Mouse (Mus musculus) left cerebral cortex, postnatal 25 days (tissue): ENCODE measurements around the gene Olfr320. TPM values are rescaled to one million over a fixed set of nuclear protein-coding genes. Genes with fewer than 3 reads are reported as not detected.
"Not testable (repeated sequence)": the region's sequence is repeated elsewhere in the genome, so short reads cannot be mapped to it uniquely, and the experiment has no call there.

ENCODE experiments used
- DNase-seq, 2 experiments: peaks; one replicate each; pipeline ENCODE4 v3.0.0; 2022; ENCODE audit warnings: low spot score in 2 of 2, mixed read lengths in 1 of 2
- intact Hi-C: fragments of 180-260 bp; cut with DNase I; formaldehyde crosslinking; loops from one replicate; pipeline ENCODE4 v1.15.1; 2025
- total RNA-seq, 2 experiments: library from RNA; stranded (reverse); gene quantifications; 2 replicates each; pipeline ENCODE4 v1.2.3; 2021

The Olfr320 gene
- total RNA-seq = not detected

DNA sequence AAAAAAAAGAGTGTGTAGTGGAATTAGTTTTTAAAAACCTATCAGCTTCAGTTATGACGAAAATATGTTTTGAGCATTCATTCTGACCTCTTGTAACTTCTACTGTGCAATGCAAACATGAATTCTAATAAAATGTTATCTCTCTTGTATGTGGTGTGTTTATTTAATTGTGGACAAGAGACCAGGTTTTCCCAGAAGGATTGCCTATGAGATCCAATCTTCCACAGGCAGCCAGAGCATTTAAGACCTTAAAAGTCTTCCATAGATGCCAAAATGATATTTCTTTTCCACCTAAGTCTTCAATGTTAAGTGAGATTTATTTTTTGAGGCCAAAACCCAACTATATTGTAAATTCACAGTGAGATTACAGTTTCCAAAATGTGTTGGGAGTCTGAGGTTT lies at the start of gene Olfr320:
Gene Olfr320 (plus strand): TSS at position 301 of the 400 bp plus-strand sequence.
- intact Hi-C loops = no loop called here
- no peak for DNase-seq

DNA sequence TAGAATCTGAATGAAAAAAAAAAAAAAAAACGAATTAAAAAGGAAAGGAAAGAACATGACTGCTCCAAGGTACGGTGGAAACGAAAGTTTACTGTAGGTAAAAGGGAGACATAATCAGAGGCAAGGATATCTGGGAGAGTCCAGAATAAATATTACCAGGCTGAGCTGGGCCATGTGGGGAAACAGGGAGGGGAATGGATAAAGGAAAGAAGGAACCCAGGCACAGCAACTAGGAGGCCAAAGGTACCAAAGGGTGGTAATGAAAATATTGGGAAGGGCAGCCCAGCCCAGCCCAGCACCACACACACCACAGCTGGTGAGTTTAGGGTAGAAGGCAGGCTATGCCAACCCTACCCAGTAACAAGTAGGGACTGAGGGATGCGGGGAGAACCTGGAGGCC lies 46.0 kb upstream of the Olfr320 start:
- intact Hi-C loops = loop anchor here (5.0 kb wide), 1 partner anchor 233 kb away; no protein-coding TSS in a partner anchor
- no peak for DNase-seq

GRCm38 (mm10) chr11:58636376-58636977 lies 44.4 kb upstream of the Olfr320 start:
- intact Hi-C loops = loop anchor here (5.0 kb wide), 1 partner anchor 234 kb away; no protein-coding TSS in a partner anchor
- DNase-seq = peak; percentile 18 to 28

DNA sequence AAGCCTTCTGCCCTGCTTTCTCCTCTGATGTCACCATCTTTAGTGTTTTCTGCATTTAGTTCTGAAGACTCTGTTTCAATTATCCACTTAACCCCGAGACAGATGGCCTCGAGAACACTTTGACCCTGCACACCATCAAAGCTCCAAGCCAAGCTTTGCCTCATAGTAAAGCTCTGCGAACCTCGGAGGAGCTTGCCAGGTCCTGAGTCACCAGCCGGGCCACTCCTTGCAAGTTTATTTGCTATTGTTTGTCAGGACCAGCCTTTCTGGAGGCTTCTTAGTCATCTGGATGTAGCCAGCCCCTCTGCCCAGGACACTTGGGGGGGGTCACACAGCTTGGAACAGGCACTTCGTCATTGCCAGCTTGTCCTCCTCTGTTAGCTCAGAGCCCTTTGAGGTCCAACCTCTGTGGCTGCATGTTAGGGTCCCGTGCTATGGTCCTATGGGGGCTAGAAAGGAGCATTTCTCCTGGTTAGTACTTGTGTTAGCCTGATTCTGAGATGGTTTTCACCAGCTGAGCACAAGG lies 42.7 kb upstream of the Olfr320 start:
- intact Hi-C loops = loop anchor here (5.0 kb wide), 1 partner anchor 236 kb away; no protein-coding TSS in a partner anchor
- no peak for DNase-seq

DNA sequence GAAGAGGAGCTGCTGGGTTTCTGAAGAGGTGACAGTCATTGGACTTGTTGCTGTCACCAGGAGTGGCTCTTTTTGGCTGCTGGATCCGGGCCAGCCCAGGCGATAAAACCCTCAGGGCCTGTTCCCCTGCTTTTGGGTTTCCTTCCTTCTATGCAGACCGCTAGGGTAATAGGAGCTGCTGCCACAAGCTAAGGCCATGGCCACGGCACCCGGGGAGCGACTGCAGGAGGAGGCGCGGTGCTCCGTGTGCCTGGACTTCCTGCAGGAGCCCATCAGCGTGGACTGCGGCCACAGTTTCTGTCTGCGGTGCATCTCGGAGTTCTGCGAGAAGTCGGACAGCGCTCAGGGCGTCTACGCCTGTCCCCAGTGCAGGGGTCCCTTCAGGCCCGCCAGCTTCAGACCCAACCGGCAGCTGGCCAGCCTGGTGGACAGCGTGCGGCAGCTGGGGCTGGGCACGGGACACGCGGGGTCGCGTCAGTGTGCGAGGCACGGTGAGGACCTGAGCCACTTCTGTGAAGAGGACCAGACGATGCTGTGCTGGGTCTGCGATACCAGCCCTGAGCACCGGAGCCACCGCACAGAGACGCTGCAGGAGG lies 40.5 kb upstream of the Olfr320 start, which contains the start of gene Trim58:
Gene Trim58 (plus strand): TSS at position 194 of the 596 bp plus-strand sequence.
- peak; percentile 2 to 4 for DNase-seq

GRCm38 (mm10) chr11:58641057-58641456 lies 39.8 kb upstream of the Olfr320 start:
- no peak for DNase-seq
- intact Hi-C loops = no loop called here

More for the DNA sequence above, 40.5 kb upstream of the Olfr320 start, which contains the start of gene Trim58:
- intact Hi-C loops = no loop called here

DNA sequence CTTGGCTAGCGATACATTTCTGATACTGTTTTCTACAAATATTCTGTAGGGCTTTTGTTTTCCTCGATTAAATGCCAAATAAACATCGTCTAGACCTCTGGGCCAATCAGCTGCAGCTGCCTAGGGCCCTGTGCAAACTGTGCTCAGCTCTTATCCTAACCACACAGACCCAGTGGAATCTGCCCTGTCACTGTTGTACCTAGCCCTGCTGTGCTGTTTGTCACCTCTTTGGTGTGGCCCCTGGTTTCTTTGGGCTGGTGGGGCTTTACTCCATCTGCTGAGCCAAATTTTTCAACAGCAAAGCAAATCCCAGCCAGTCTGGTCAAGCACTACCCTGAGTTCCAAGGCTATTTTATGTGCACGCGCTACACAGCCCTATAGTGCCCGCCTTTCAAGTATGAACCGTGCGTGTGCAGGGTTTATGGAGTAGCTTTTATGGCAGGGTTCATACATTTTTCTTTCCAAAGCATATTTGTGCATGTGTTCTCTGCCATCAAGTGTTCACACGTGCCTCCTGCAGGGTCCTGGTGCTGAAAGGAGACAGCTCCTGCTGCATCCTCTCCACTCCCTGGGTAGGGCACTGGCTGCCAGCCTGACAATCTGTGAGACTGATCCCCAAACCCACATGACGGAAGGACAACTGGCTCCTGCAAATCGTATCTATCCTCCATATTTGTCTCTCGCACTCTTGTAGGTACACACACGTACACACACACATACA lies 39.1 kb upstream of the Olfr320 start:
- intact Hi-C loops = no loop called here
- no peak for DNase-seq

DNA sequence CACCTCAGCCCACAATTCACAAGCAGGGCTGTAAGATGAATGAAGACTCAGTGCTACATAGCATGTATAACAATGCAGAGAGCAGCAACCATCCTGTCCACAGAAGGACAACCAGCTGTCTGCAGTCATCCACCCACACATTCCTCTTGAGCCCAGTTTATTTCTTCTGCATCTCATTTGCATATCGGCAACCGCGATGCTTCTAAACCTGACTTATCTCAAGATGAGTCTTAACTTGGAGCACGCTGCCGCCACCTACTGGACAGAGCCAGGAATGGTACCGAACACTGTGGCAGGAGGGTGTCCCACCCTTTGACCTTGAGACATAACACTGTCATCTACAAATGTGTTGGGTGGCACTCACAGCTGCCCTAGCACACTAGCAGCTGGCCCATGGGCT lies 37.5 kb upstream of the Olfr320 start:
- peak; percentile 6 to 56 for DNase-seq
- intact Hi-C loops = no loop called here

- intact Hi-C loops = no loop called here
- DNase-seq = no peak
These were observed 25.7 kb upstream of the Olfr320 start for GRCm38 (mm10) chr11:58655151-58655550.

DNA sequence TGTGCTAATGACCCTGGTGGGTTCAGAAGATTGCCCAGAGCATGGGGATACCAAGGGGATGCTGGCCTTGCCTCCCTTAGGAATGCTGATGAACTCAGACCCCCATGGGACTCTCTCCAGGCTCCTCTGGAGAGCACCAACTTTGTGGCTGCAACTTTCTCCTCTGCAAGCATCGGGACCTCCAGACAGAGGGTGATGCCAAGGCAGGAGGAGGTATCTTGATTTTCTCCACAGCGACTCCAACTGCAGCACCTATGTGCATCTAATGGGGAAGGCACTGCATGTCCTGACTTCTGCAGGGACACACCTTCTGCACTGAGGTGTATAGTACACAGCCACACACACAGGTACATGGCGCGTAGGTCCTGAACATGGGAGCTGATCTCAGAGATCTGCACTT lies 22.3 kb upstream of the Olfr320 start, which contains the start of gene Olfr322:
Gene Olfr322 (plus strand): TSS at position 187 of the 400 bp plus-strand sequence.
- no peak for DNase-seq

DNA sequence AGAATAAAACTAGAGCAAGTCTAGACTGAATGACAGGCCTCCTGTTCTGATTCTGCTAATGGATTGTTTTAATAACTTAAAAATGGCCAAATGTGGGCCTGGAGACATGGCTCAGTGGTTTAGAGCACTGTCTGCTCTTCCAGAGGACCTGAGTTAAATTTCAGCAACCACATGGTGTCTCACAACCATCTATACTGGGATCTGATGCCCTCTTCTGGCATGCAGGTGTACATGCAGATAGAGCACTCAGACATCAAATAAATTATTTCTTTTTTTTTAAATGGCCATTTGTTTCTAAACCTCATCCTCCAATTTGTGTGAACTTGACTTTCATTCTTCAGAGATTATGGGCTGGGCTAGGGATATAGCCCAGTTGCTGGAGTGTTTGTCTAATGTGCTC lies 11.6 kb upstream of the Olfr320 start:
- DNase-seq = no peak
- intact Hi-C loops = no loop called here

More for the DNA sequence above, 22.3 kb upstream of the Olfr320 start, which contains the start of gene Olfr322:
- intact Hi-C loops = no loop called here

DNA sequence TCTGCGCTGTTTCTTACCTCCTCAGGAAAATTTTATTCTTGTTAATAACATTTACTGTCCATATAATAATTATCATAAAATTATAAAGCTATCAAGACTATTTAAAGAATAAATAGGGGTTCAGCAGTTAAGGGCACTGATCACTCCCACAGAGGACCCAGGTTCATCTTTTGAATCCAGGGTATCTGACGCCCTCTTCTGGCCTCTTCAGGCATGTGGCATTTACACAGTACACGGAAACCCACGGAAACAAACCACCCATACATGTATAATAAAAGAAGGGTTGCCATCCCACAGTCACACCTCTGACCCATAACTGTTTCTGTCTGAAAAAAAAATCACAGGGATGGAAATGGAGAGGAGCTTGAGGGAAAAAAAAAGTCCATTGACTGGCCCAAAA lies 9.1 kb upstream of the Olfr320 start:
- intact Hi-C loops = no loop called here
- no peak for DNase-seq

DNA sequence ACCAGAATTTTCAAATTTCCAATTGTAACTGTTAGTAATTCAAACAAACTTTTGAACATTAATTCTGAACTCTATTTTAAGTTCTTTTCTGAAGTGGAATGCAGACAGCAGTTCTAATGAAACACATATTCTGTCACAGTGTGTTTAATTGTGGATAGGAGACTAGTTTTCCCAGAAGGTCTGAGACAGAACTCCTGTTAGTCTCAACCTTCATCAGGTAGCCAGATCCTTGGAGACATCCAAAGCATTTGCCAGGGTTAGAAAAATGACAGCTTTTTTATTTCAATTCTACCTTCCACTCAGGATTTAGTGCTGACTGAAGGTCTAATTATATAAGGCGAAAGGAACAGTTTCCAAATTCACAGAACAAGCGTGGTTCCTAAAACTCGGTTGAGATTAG lies 18.0 kb downstream of the Olfr320 start, which contains the start of gene Olfr319:
Gene Olfr319 (plus strand): TSS at position 301 of the 400 bp plus-strand sequence.
- DNase-seq = no peak
- intact Hi-C loops = no loop called here

DNA sequence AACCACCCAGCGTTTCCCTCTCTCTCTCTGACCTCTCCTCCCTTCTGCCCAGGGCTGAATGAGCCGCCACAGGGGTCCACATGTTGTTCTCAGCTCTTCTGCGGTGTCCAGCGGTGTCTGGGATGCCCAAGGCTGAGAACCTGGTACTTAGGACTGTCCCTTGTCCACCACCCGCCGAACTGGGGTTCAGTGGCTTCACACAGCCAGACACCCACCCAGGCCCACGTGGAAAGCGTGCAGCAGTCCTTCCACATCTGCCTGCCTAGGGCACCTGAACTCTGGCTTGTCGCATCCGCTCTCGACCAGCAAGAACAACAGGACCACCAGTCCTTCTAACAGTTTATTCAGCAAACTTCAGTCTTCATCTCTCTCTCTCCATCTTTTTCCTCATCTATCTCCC lies 28.2 kb downstream of the Olfr320 start:
- intact Hi-C loops = no loop called here

GRCm38 (mm10) chr11:58717723-58718122 lies 36.8 kb downstream of the Olfr320 start:
- DNase-seq, intact Hi-C loops: not testable (repeated sequence)

More for the DNA sequence above, 28.2 kb downstream of the Olfr320 start:
- no peak for DNase-seq

GRCm38 (mm10) chr11:58719701-58720100 lies 38.8 kb downstream of the Olfr320 start:
- no peak for DNase-seq
- intact Hi-C loops = no loop called here

DNA sequence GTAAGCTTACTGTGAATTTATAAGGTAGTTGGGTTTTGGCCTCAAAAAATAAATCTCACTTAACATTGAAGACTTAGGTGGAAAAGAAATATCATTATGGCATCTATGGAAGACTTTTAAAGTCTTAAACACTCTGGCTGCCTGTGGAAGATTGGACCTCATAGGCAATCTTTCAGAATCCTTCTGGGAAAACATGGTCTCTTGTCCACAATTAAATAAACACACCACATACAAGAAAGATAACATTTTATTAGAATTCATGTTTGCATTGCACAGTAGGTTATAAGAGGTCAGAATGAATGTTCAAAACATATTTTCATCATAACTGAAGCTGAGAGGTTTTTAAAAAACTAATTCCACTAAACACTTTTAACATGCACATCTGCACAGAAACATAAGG lies 43.0 kb downstream of the Olfr320 start, which contains the start of gene Olfr318:
Gene Olfr318 (minus strand): TSS at position 101 of the 400 bp plus-strand sequence.
- intact Hi-C loops = no loop called here
- no peak for DNase-seq

DNA sequence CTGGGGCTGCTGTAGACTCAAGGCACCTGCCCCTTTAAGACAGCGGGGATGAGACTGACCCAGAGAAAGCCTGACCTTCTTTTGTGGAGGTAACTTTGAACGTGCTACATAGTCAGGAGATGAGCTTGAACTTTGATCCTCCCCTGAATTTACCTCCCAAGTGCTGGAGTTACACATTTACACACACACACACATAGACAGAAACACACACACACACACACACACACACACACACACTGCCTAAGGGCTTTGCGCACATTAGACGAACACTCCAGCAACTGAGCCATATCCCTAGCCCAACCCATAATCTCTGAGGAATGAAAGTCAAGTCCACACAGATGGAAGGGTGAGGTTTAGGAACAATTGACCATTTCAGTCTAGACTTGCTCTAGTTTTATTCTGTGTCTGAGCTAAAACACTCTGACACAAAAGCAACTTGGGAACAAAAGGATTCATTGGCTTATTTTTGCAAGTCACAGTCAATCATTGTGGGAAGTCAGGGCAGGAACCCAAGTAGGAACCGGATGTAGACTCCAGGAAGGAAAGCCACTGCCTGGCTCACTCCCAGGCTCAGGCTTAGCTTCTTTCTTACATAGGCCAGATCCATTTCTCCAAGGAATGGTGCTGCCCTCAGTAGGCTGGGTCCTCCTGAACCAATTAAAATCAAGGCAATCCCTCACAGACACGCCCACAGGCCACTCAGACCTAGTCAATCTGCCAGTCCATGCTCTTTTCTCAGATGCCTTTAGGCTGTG lies 47.2 kb downstream of the Olfr320 start:
- DNase-seq, intact Hi-C loops: not testable (repeated sequence)

DNA sequence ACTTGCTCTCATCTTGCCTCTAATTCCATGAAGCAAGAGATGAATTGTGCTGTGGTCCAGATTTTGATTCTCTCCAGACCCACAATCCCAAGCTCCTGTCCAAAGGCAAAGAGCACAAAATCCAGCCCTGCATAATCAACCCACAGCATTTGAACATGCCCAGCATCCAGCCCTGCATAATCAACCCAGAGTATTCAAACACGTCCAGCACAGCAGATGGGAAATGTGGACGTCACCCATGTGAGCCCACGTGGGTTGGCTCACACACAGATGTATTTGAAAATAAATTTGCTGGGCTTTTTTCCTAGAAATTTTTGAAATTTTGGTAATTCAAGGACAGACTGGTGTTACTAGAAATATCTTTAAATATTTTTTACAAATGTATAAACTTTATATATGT lies 52.5 kb downstream of the Olfr320 start:
- intact Hi-C loops = no loop called here
- peak; percentile 21 to 80 for DNase-seq
